Mouse (Mus musculus) lung, postnatal 0 days (tissue): ENCODE data around the gene Btbd35f5. TPM values are rescaled to one million over a fixed set of nuclear protein-coding genes. Genes with fewer than 3 reads are reported as not detected.
"Not testable (repeated sequence)": the region's sequence is repeated elsewhere in the genome, so short reads cannot be mapped to it uniquely, and the experiment has no call there.

Experiments used
- ATAC-seq: fragments of 200-750 bp; cut with Nextera tagmentation; 2 replicates; pipeline ENCODE4 v1.8.0; 2017; ENCODE audit warnings: moderate library complexity
- DNase-seq: peaks from one replicate; pipeline ENCODE4 v3.0.0-alpha.2; 2016; ENCODE audit warnings: low spot score
- H3K27ac ChIP-seq: fragments of 300-500 bp; sonication (generic); 2 replicates; pipeline ENCODE4 v1.5.1; 2014; ENCODE audit warnings: antibody characterized with exemption, mild to moderate bottlenecking, low read length, mixed read lengths
- H3K27me3 ChIP-seq: fragments of 300-500 bp; sonication (generic); replicated peaks from 2 replicates; pipeline ENCODE4 v1.6.1; 2014; ENCODE audit warnings: low read length, mixed read lengths; ENCODE audit not compliant: insufficient read depth
- H3K36me3 ChIP-seq: fragments of 300-500 bp; sonication (generic); 2 replicates; pipeline ENCODE4 v1.6.1; 2014; ENCODE audit warnings: low read length, mixed read lengths; ENCODE audit not compliant: insufficient read depth
- H3K4me1 ChIP-seq: fragments of 300-500 bp; sonication (generic); 2 replicates; pipeline ENCODE4 v1.6.1; 2014; ENCODE audit warnings: antibody characterized with exemption, low read depth, low read length, mixed read lengths; ENCODE audit not compliant: insufficient read depth
- H3K4me2 ChIP-seq: fragments of 300-500 bp; sonication (generic); replicated peaks from 2 replicates; pipeline ENCODE4 v1.6.1; 2014; ENCODE audit warnings: low read depth, mild to moderate bottlenecking, low read length, moderate library complexity, mixed read lengths
- H3K4me3 ChIP-seq: fragments of 300-500 bp; sonication (generic); 2 replicates; pipeline ENCODE4 v1.5.1; 2014; ENCODE audit warnings: low read depth, low read length
- H3K9ac ChIP-seq: fragments of 300-500 bp; sonication (generic); replicated peaks from 2 replicates; pipeline ENCODE4 v1.6.1; 2014; ENCODE audit warnings: low read depth, mild to moderate bottlenecking
- H3K9me3 ChIP-seq: fragments of 300-500 bp; sonication (generic); 2 replicates; pipeline ENCODE4 v1.6.1; 2016; ENCODE audit warnings: low read length, mixed read lengths
- WGBS: fragments of 180-500 bp; shearing (Covaris S2); extraction: QIAGEN DNeasy Blood & Tissue Kit; methylation state at CpG from one replicate; pipeline ENCODE4 v1.1.7; 2014; 5-methylcytosine and 5-hydroxymethylcytosine counted together
- polyA plus RNA-seq: library from polyadenylated mRNA; unstranded; fragments of >200 nt; fragmentation: Nextera tagmentation; extraction: Ambion mirVana; gene quantifications from 2 replicates; pipeline ENCODE4 v1.2.1, GENCODE M21; 2015

Btbd35f5 gene
- not detected in 2 replicates for polyA plus RNA-seq

DNA sequence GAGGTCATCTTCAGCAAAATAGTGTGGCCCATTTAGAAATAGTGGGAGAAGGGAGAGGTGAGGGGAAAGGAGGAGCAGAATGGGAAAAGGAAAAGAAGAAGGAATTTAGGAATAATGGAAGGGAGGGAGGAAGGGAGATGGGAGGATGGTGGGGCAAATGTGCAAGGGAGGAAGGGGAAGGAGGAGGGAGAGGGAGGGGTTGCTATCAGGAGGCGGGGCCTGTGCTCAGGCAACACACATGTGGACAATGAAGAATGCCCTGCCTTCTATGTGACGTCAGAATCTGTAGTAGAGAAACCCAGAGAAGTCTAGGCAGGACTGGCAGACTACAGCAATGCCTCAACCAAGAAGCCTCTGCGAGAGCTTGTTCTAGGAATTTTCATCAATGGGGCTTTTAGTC lies at the start of gene Btbd35f5:
Btbd35f5 (plus strand) TSS at position 301 of the 400 bp plus-strand sequence.
- H3K27me3 ChIP-seq, H3K9ac ChIP-seq, H3K4me1 ChIP-seq, H3K4me3 ChIP-seq, H3K36me3 ChIP-seq, H3K27ac ChIP-seq, H3K4me2 ChIP-seq, H3K9me3 ChIP-seq, DNase-seq, ATAC-seq: not testable (repeated sequence)
- no CpG with 5 or more reads among the region's 3 CpGs for WGBS

- not testable (repeated sequence) for DNase-seq, H3K4me1 ChIP-seq, ATAC-seq, H3K27ac ChIP-seq, H3K4me2 ChIP-seq, H3K9ac ChIP-seq, H3K9me3 ChIP-seq, H3K27me3 ChIP-seq, H3K4me3 ChIP-seq, H3K36me3 ChIP-seq
- no CpG with 5 or more reads among the region's 1 CpGs for WGBS
Observed at GRCm38 (mm10) chrX:32941468-32941867, 32.2 kb upstream of the Btbd35f5 start, which contains the start of gene Gm21789. Gene Gm21789, plus strand, starts transcription at chrX:32941768.

Other genes starting within 250 kb of the Btbd35f5 start
- not detected in 2 replicates for gene Btbd35f21, start 247.8 kb upstream of the Btbd35f5 start, polyA plus RNA-seq
- gene Btbd35f30, start 79.3 kb upstream of the Btbd35f5 start, polyA plus RNA-seq: not detected in 2 replicates
- gene Gm21789, start 32.1 kb upstream of the Btbd35f5 start, polyA plus RNA-seq: not detected in 2 replicates